Mouse (Mus musculus): ENCODE results near the gene Cacna2d3. TPM values are rescaled to one million over a fixed set of nuclear protein-coding genes. Genes with fewer than 3 reads are reported as not detected.

The Cacna2d3 gene
- polyA plus RNA-seq, 1 experiment from 2014 or later: 16.2 TPM

DNA sequence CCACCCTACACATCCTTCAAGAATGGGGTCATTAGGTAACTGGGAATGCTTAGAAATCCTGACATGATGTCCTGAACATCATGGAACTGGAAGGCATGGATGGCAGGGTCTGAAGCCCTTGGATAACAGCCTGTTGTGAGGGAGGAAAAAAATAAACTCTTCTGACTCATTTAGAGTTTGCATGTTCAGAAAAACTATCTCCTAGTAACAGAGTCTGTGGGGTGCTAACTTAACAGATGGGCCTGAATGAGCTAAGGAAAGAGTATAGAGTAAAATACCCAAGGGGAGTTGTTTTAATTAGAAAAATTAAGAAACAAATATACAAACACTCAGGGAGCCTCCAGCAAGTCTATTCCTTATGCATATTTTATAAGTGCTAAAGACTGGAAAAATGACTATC lies 286.5 kb downstream of the Cacna2d3 start:
- Histone ChIP-seq H3K4me1 (ENCODE audit: control insufficient read depth, insufficient read depth, low read length) (peaks cover 2% of the 10 kb centered on the region; the same call in 1 of the 2 replicates), H3K27me3 (ENCODE audit: control insufficient read depth, insufficient read depth, low read length) (no peaks in the 10 kb centered on the region)
- ATAC-seq (ENCODE audit: low FRiP score): no peak

GRCm38 (mm10) chr14:29433716-29434115 lies 287.9 kb downstream of the Cacna2d3 start:
- H3K4me1 ChIP-seq (ENCODE audit: control insufficient read depth, insufficient read depth, low read length): peaks cover 2% of the 10 kb centered on the region; the same call in 1 of the 2 replicates

More for the DNA sequence above, 286.5 kb downstream of the Cacna2d3 start:
- DNase-seq (ENCODE audit: low spot score, missing footprints): no peak
- Histone ChIP-seq H3K36me3 (ENCODE audit: control insufficient read depth, insufficient read depth, low read length) (no peaks in the 10 kb centered on the region), H3K4me2 (no peak overlapping the region), H3K9ac (ENCODE audit: low read length) (no peak overlapping the region), H3K9me3 (ENCODE audit: control insufficient read depth, low read length) (no peaks in the 10 kb centered on the region), H3K27ac (ENCODE audit: low read depth, low read length) (no peak overlapping the region), H3K4me3 (ENCODE audit: low read depth, low read length) (no peak overlapping the region)

GRCm38 (mm10) chr14:29433076-29433714 lies 288.5 kb downstream of the Cacna2d3 start:
- Histone ChIP-seq H3K27ac (ENCODE audit: low read depth, low read length) (no peak overlapping the region), H3K4me1 (ENCODE audit: control insufficient read depth, insufficient read depth, low read length) (peaks cover 2% of the 10 kb centered on the region; the same call in 1 of the 2 replicates), H3K27me3 (ENCODE audit: control insufficient read depth, insufficient read depth, low read length) (no peaks in the 10 kb centered on the region), H3K4me2 (no peak overlapping the region), H3K9me3 (ENCODE audit: control insufficient read depth, low read length) (no peaks in the 10 kb centered on the region), H3K9ac (ENCODE audit: low read length) (no peak overlapping the region), H3K36me3 (ENCODE audit: control insufficient read depth, insufficient read depth, low read length) (no peaks in the 10 kb centered on the region), H3K4me3 (ENCODE audit: low read depth, low read length) (no peak overlapping the region)
- WGBS: 67% methylated on average over 5 of the region's 5 CpGs
- DNase-seq (ENCODE audit: low spot score, missing footprints): no peak
- ATAC-seq (ENCODE audit: low FRiP score): no peak

More at GRCm38 (mm10) chr14:29433716-29434115, 287.9 kb downstream of the Cacna2d3 start:
- no peak for ATAC-seq (ENCODE audit: low FRiP score)
- Histone ChIP-seq H3K4me2 (no peak overlapping the region), H3K27me3 (ENCODE audit: control insufficient read depth, insufficient read depth, low read length) (no peaks in the 10 kb centered on the region), H3K9ac (ENCODE audit: low read length) (no peak overlapping the region), H3K36me3 (ENCODE audit: control insufficient read depth, insufficient read depth, low read length) (no peaks in the 10 kb centered on the region), H3K4me3 (ENCODE audit: low read depth, low read length) (no peak overlapping the region), H3K27ac (ENCODE audit: low read depth, low read length) (no peak overlapping the region), H3K9me3 (ENCODE audit: control insufficient read depth, low read length) (no peaks in the 10 kb centered on the region)
- no peak for DNase-seq (ENCODE audit: low spot score, missing footprints)
- 83% methylated on average over 3 of the region's 3 CpGs for WGBS

GRCm38 (mm10) chr14:29429788-29430187 lies 291.9 kb downstream of the Cacna2d3 start:
- DNase-seq (ENCODE audit: low spot score, missing footprints) (peak; percentile 49), ATAC-seq (ENCODE audit: low FRiP score) (no peak)
- WGBS: 56% methylated on average over 2 of the region's 2 CpGs
- Histone ChIP-seq H3K36me3 (ENCODE audit: control insufficient read depth, insufficient read depth, low read length) (no peaks in the 10 kb centered on the region), H3K4me1 (ENCODE audit: control insufficient read depth, insufficient read depth, low read length) (no peaks in the 10 kb centered on the region; the same call in 1 of the 2 replicates), H3K9me3 (ENCODE audit: control insufficient read depth, low read length) (no peaks in the 10 kb centered on the region), H3K9ac (ENCODE audit: low read length) (no peak overlapping the region), H3K27ac (ENCODE audit: low read depth, low read length) (no peak overlapping the region), H3K4me3 (ENCODE audit: low read depth, low read length) (no peak overlapping the region), H3K27me3 (ENCODE audit: control insufficient read depth, insufficient read depth, low read length) (no peaks in the 10 kb centered on the region), H3K4me2 (no peak overlapping the region)

- Histone ChIP-seq H3K4me1 (ENCODE audit: control insufficient read depth, insufficient read depth, low read length) (no peaks in the 10 kb centered on the region; the same call in 1 of the 2 replicates), H3K36me3 (ENCODE audit: control insufficient read depth, insufficient read depth, low read length) (no peaks in the 10 kb centered on the region), H3K4me3 (ENCODE audit: low read depth, low read length) (no peak overlapping the region), H3K9me3 (ENCODE audit: control insufficient read depth, low read length) (no peaks in the 10 kb centered on the region), H3K9ac (ENCODE audit: low read length) (no peak overlapping the region), H3K27ac (ENCODE audit: low read depth, low read length) (no peak overlapping the region), H3K27me3 (ENCODE audit: control insufficient read depth, insufficient read depth, low read length) (no peaks in the 10 kb centered on the region), H3K4me2 (no peak overlapping the region)
- ATAC-seq (ENCODE audit: low FRiP score) (no peak), DNase-seq (ENCODE audit: low spot score, missing footprints) (peak; percentile 71)
- WGBS: 83% methylated on average over 3 of the region's 3 CpGs
Observed at GRCm38 (mm10) chr14:29425666-29426065, 296.0 kb downstream of the Cacna2d3 start.

DNA sequence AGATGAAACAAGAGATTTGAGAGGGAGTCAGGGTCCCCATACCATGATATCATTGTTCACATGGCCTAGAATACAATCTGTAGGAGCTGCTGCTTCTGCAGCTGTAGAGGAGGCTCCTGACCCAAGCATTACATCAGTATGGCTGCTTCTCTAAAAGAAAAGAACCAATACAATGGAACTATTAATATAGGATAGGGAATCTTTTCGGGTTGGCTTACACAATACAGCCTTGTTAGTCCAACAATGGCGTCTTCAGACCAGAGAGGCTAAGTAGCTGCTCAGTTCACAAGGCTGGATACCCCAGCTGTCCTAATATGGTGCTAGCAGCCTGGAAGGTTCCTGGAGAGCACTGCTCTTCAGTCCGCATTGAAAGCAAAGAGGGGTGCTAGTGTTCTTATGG lies 296.5 kb downstream of the Cacna2d3 start:
- Histone ChIP-seq H3K4me2 (no peak overlapping the region), H3K9ac (ENCODE audit: low read length) (no peak overlapping the region), H3K9me3 (ENCODE audit: control insufficient read depth, low read length) (no peaks in the 10 kb centered on the region), H3K36me3 (ENCODE audit: control insufficient read depth, insufficient read depth, low read length) (no peaks in the 10 kb centered on the region), H3K4me3 (ENCODE audit: low read depth, low read length) (no peak overlapping the region), H3K27me3 (ENCODE audit: control insufficient read depth, insufficient read depth, low read length) (no peaks in the 10 kb centered on the region), H3K27ac (ENCODE audit: low read depth, low read length) (no peak overlapping the region), H3K4me1 (ENCODE audit: control insufficient read depth, insufficient read depth, low read length) (no peaks in the 10 kb centered on the region; the same call in 1 of the 2 replicates)
- peak; percentile 61 for DNase-seq (ENCODE audit: low spot score, missing footprints)
- 81% methylated on average over 3 of the region's 3 CpGs for whole genome bisulfite sequencing
- ATAC-seq (ENCODE audit: low FRiP score): no peak

DNA sequence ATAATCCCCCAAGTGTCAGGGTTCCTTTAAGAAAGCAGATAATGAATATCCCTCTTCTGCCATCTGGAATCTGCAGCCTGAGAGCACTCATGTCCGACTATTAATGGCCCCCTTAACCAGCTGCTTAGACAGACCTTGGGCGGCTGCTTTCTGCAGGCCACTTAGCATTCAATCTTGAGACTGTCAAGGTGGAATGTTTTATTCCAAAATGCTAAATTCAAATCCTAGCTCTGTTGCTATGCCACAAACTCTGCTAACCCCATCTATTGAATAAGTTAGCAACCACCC lies 315.8 kb downstream of the Cacna2d3 start:
- ATAC-seq (ENCODE audit: low FRiP score): no peak
- WGBS: 58% methylated on average over 2 of the region's 2 CpGs

GRCm38 (mm10) chr14:29405125-29405877 lies 316.4 kb downstream of the Cacna2d3 start:
- no peaks in the 10 kb centered on the region for H3K36me3 ChIP-seq (ENCODE audit: control insufficient read depth, insufficient read depth, low read length)
- H3K9me3 ChIP-seq (ENCODE audit: control insufficient read depth, low read length): no peaks in the 10 kb centered on the region
- H3K4me1 ChIP-seq (ENCODE audit: control insufficient read depth, insufficient read depth, low read length): no peaks in the 10 kb centered on the region
- DNase-seq (ENCODE audit: low spot score, missing footprints) (peak; percentile 64), ATAC-seq (ENCODE audit: low FRiP score) (no peak)
- WGBS: 82% methylated on average over 8 of the region's 8 CpGs
- no peak overlapping the region for H3K9ac ChIP-seq (ENCODE audit: low read length)
- no peak overlapping the region for H3K27ac ChIP-seq (ENCODE audit: low read depth, low read length)
- H3K27me3 ChIP-seq (ENCODE audit: control insufficient read depth, insufficient read depth, low read length): no peaks in the 10 kb centered on the region
- no peak overlapping the region for H3K4me3 ChIP-seq (ENCODE audit: low read depth, low read length)
- H3K4me2 ChIP-seq: no peak overlapping the region

More for the DNA sequence above, 315.8 kb downstream of the Cacna2d3 start:
- Histone ChIP-seq H3K27me3 (ENCODE audit: control insufficient read depth, insufficient read depth, low read length) (no peaks in the 10 kb centered on the region), H3K4me2 (no peak overlapping the region), H3K9ac (ENCODE audit: low read length) (no peak overlapping the region), H3K36me3 (ENCODE audit: control insufficient read depth, insufficient read depth, low read length) (no peaks in the 10 kb centered on the region), H3K4me3 (ENCODE audit: low read depth, low read length) (no peak overlapping the region), H3K27ac (ENCODE audit: low read depth, low read length) (no peak overlapping the region), H3K4me1 (ENCODE audit: control insufficient read depth, insufficient read depth, low read length) (no peaks in the 10 kb centered on the region), H3K9me3 (ENCODE audit: control insufficient read depth, low read length) (no peaks in the 10 kb centered on the region)
- no peak for DNase-seq (ENCODE audit: low spot score, missing footprints)
